Comparison of ENCODE assay signal across 9 mouse cellular contexts in the genomic region with DNA sequence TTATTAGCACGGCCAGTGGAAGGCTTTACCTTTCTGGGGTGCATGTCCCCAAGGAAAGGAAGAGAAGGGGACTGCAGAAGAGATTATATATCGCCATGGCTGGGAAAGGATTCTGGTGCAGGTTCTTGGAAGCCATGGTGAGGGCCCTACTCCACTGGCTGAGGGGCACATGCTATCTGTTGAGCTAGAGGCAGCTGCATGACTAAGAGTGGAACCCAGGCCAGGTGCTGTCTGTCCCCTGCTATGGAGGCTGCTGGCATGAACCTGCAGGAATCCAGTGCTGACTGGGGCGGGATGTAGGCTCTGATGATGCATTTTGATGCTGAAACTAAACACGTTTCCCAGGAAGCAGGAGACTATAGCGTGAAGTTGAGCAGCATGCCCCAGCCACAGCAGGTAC.
DNase-seq lines count a peak whose midpoint lies in the region; ATAC-seq and TF ChIP-seq lines count a peak whose summit lies in the region.
"Had no signal": no experiment of that assay in that cellular context is flagged by ENCODE, and none has a peak within 500 bp of the region (broad histone marks: within the 10 kb centered on the region; RNA-seq: fewer than 3 reads in every experiment).

No protein-coding gene starts in this region.

- WGBS in heart, embryonic 16.5 days, result 71% methylated on average over 5 of the region's 5 CpGs
- 77% methylated on average over 5 of the region's 5 CpGs for WGBS in midbrain, embryonic 10.5 days
- 77% methylated on average over 5 of the region's 5 CpGs for WGBS in midbrain, embryonic 11.5 days
- WGBS in forebrain, postnatal 0 days, result 72% methylated on average over 5 of the region's 5 CpGs
- WGBS in stomach, embryonic 16.5 days, result 53% methylated on average over 5 of the region's 5 CpGs

- H3K4me2 ChIP-seq in heart, embryonic 16.5 days (ENCODE audit: low read depth, low read length), result no peak overlapping the region
- no peak overlapping the region for H3K4me2 ChIP-seq in midbrain, embryonic 11.5 days
- H3K4me2 ChIP-seq in forebrain, postnatal 0 days (ENCODE audit: low read depth), result no peak overlapping the region
- H3K4me2 ChIP-seq in stomach, embryonic 16.5 days (ENCODE audit: low read depth, low read length), result no peak overlapping the region

- no peak overlapping the region for H3K9ac ChIP-seq in heart, embryonic 16.5 days (ENCODE audit: low read length)
- no peak overlapping the region for H3K9ac ChIP-seq in midbrain, embryonic 11.5 days (ENCODE audit: low read length)
- no peak overlapping the region for H3K9ac ChIP-seq in forebrain, postnatal 0 days
- H3K9ac ChIP-seq in stomach, embryonic 16.5 days (ENCODE audit: low read length), result peak overlapping the region; percentile 17; the same call in 1 of the 2 replicates

- intact Hi-C loops in gastrocnemius, postnatal 14 days (cut with DNase I; ENCODE audit: low total_unique reads), result no loop called here

- H3K9me3 ChIP-seq in heart, embryonic 16.5 days (replicated peaks; ENCODE audit: control insufficient read depth, low read length), result no peaks in the 10 kb centered on the region
- no peaks in the 10 kb centered on the region for H3K9me3 ChIP-seq in midbrain, embryonic 10.5 days (replicated peaks)
- H3K9me3 ChIP-seq in midbrain, embryonic 11.5 days (ENCODE audit: control insufficient read depth, low read length), result no peaks in the 10 kb centered on the region
- H3K9me3 ChIP-seq in forebrain, postnatal 0 days (ENCODE audit: low read length), result no peaks in the 10 kb centered on the region
- no peaks in the 10 kb centered on the region for H3K9me3 ChIP-seq in stomach, embryonic 16.5 days (replicated peaks; ENCODE audit: control insufficient read depth, low read length)

- no peak for TF ChIP-seq CTCF in forebrain, postnatal 0 days (IDR thresholded peaks at IDR 0.05; ENCODE audit: low read depth)

- H3K27ac ChIP-seq in heart, embryonic 16.5 days (ENCODE audit: low read length), result peak overlapping the region; percentile 64
- H3K27ac ChIP-seq in midbrain, embryonic 10.5 days (replicated peaks), result peak overlapping the region; percentile 55; the same call in 1 of the 2 replicates
- no peak overlapping the region for H3K27ac ChIP-seq in midbrain, embryonic 11.5 days (ENCODE audit: low read depth, low read length)
- H3K27ac ChIP-seq in forebrain, postnatal 0 days (ENCODE audit: low read depth, low read length), result peak overlapping the region; percentile 40
- H3K27ac ChIP-seq in stomach, embryonic 16.5 days (ENCODE audit: low read length), result peak overlapping the region; percentile 88

- no peaks in the 10 kb centered on the region for H3K27me3 ChIP-seq in heart, embryonic 16.5 days (ENCODE audit: control insufficient read depth, insufficient read depth, low read length)
- no peaks in the 10 kb centered on the region for H3K27me3 ChIP-seq in midbrain, embryonic 10.5 days (ENCODE audit: low read depth, poor library complexity, severe bottlenecking)
- no peaks in the 10 kb centered on the region for H3K27me3 ChIP-seq in midbrain, embryonic 11.5 days (ENCODE audit: control insufficient read depth, insufficient read depth, low read length)
- H3K27me3 ChIP-seq in forebrain, postnatal 0 days (ENCODE audit: insufficient read depth, low read length), result no peaks in the 10 kb centered on the region
- no peaks in the 10 kb centered on the region for H3K27me3 ChIP-seq in stomach, embryonic 16.5 days (ENCODE audit: control insufficient read depth, insufficient read depth, low read length)

- no peak for DNase-seq in heart, postnatal 4 days
- DNase-seq in midbrain, embryonic 10.5 days (ENCODE audit: low spot score), result no peak
- DNase-seq in midbrain, embryonic 11.5 days (ENCODE audit: low spot score, missing footprints), result no peak
- DNase-seq in forebrain, postnatal 0 days, result no peak
- no peak for DNase-seq in gastrocnemius, postnatal 14 days
- DNase-seq in left cerebral cortex, adult 8-10 months (ENCODE audit: low spot score in 2 of 2), result no peak
- DNase-seq: thymus, postnatal 14 days had no signal

- no peak overlapping the region for H3K4me3 ChIP-seq in heart, embryonic 16.5 days (ENCODE audit: low read length)
- H3K4me3 ChIP-seq in midbrain, embryonic 10.5 days, result no peak overlapping the region
- no peak overlapping the region for H3K4me3 ChIP-seq in midbrain, embryonic 11.5 days (ENCODE audit: low read depth, low read length)
- H3K4me3 ChIP-seq in forebrain, postnatal 0 days (ENCODE audit: low read depth, low read length), result no peak overlapping the region
- H3K4me3 ChIP-seq in stomach, embryonic 16.5 days (replicated peaks; ENCODE audit: low read length), result no peak overlapping the region

- ATAC-seq in heart, embryonic 16.5 days (replicated peaks; ENCODE audit: extremely low read depth, insufficient read depth, low FRiP score), result no peak
- no peak for ATAC-seq in midbrain, embryonic 11.5 days (ENCODE audit: low FRiP score)
- ATAC-seq in forebrain, postnatal 0 days, result no peak
- ATAC-seq in stomach, embryonic 16.5 days (ENCODE audit: insufficient read depth, low FRiP score), result no peak

- peaks cover 14% of the 10 kb centered on the region for H3K4me1 ChIP-seq in heart, embryonic 16.5 days (ENCODE audit: control insufficient read depth, insufficient read depth, low read length)
- peaks cover 32% of the 10 kb centered on the region for H3K4me1 ChIP-seq in midbrain, embryonic 10.5 days
- H3K4me1 ChIP-seq in midbrain, embryonic 11.5 days (ENCODE audit: control insufficient read depth, insufficient read depth, low read length), result no peaks in the 10 kb centered on the region
- H3K4me1 ChIP-seq in forebrain, postnatal 0 days (ENCODE audit: insufficient read depth), result 0 out of 2 replicates have a peak, but pooled peaks cover 6% of the 10 kb centered on the region
- peaks cover 36% of the 10 kb centered on the region for H3K4me1 ChIP-seq in stomach, embryonic 16.5 days (ENCODE audit: control insufficient read depth, insufficient read depth, low read length)

- no peaks in the 10 kb centered on the region for H3K36me3 ChIP-seq in heart, embryonic 16.5 days (ENCODE audit: control insufficient read depth, insufficient read depth)
- H3K36me3 ChIP-seq in midbrain, embryonic 10.5 days, result no peaks in the 10 kb centered on the region
- H3K36me3 ChIP-seq in midbrain, embryonic 11.5 days (ENCODE audit: control insufficient read depth, insufficient read depth, low read length), result no peaks in the 10 kb centered on the region
- H3K36me3 ChIP-seq in forebrain, postnatal 0 days (ENCODE audit: insufficient read depth), result no peaks in the 10 kb centered on the region
- no peaks in the 10 kb centered on the region for H3K36me3 ChIP-seq in stomach, embryonic 16.5 days (ENCODE audit: control insufficient read depth, insufficient read depth, low read length)
